26 mouse cellular contexts compared by ENCODE assay signal in genomic region chrX:114895489-114895888, GRCm38 (mm10). TPM values are rescaled to one million over a fixed set of nuclear protein-coding genes. Genes with fewer than 3 reads are reported as not detected.
DNase-seq lines count a peak whose midpoint lies in the region; ATAC-seq and TF ChIP-seq lines count a peak whose summit lies in the region.
"Had no signal": no experiment of that assay in that cellular context is flagged by ENCODE, and none has a peak within 500 bp of the region (broad histone marks: within the 10 kb centered on the region; RNA-seq: fewer than 3 reads in every experiment).

No protein-coding gene starts in this region.

- H3K9ac ChIP-seq in MEL (ENCODE audit: control insufficient read depth, low read depth, low read length, poor library complexity, severe bottlenecking), result no peak overlapping the region
- H3K9ac ChIP-seq in midbrain, postnatal 0 days (replicated peaks; ENCODE audit: low read length, poor library complexity, severe bottlenecking), result no peak overlapping the region
- H3K9ac ChIP-seq in heart, adult 2 months (ENCODE audit: low read depth, low read length), result no peak overlapping the region

- no peak for TF ChIP-seq CTCF in MEL (IDR thresholded peaks at IDR 0.05 in 2 of 3, conservative IDR thresholded peaks at IDR 0.05 in 1 of 3; ENCODE audit: control insufficient read depth in 1 of 3, insufficient read depth in 1 of 3, low read depth in 2 of 3, low read length in 3 of 3, poor library complexity in 1 of 3, severe bottlenecking in 1 of 3)
- TF ChIP-seq CTCF in midbrain, postnatal 0 days (IDR thresholded peaks at IDR 0.05), result no peak
- TF ChIP-seq CTCF in heart, adult 2 months (IDR thresholded peaks at IDR 0.05), result no peak

- no peak for TF ChIP-seq POLR2A in MEL (IDR thresholded peaks at IDR 0.05; ENCODE audit: control insufficient read depth in 1 of 2, insufficient read depth in 1 of 2, low read depth in 1 of 2, low read length in 2 of 2, poor library complexity in 1 of 2)
- no peak for TF ChIP-seq POLR2A in heart, adult 2 months (IDR thresholded peaks at IDR 0.05; ENCODE audit: insufficient read depth, low read depth, low read length)

- TF ChIP-seq RAD21 in MEL (IDR thresholded peaks at IDR 0.05; ENCODE audit: low read depth, low read length), result no peak

- H3K4me2 ChIP-seq in midbrain, postnatal 0 days (ENCODE audit: low read depth, low read length, poor library complexity, severe bottlenecking), result no peak overlapping the region

- intact Hi-C loops in heart, adult 2 months (cut with DNase I), result no loop called here

- H3K27ac ChIP-seq in MEL (ENCODE audit: control insufficient read depth, low read depth, low read length), result no peak overlapping the region
- no peak overlapping the region for H3K27ac ChIP-seq in midbrain, postnatal 0 days (ENCODE audit: low read depth, low read length)
- no peak overlapping the region for H3K27ac ChIP-seq in heart, adult 2 months

- no peak for ATAC-seq in midbrain, postnatal 0 days (ENCODE audit: low FRiP score)
- ATAC-seq: activated CD4-positive, CD25-positive, alpha-beta regulatory T cell, adult 4 months; CD4-positive, CD25-positive, alpha-beta regulatory T cell, adult 4 months; Patski had no signal

- TF ChIP-seq EP300 in MEL (IDR thresholded peaks at IDR 0.05; ENCODE audit: low read depth in 1 of 2, low read length in 2 of 2), result peak in 1 of 2 experiments; percentile 58; a peak in 2 of 4 replicates
- no peak for TF ChIP-seq EP300 in heart, adult 2 months (IDR thresholded peaks at IDR 0.05; ENCODE audit: insufficient read depth, low read depth, low read length)

- H3K9me3 ChIP-seq in MEL (replicated peaks; ENCODE audit: insufficient read depth, low read length), result no peaks in the 10 kb centered on the region
- no peaks in the 10 kb centered on the region for H3K9me3 ChIP-seq in midbrain, postnatal 0 days (ENCODE audit: low read length)
- H3K9me3 ChIP-seq: G1E had no signal

- no peaks in the 10 kb centered on the region for H3K36me3 ChIP-seq in MEL (ENCODE audit: control insufficient read depth in 1 of 2, insufficient read depth in 2 of 2, low read length in 2 of 2)
- no peaks in the 10 kb centered on the region for H3K36me3 ChIP-seq in midbrain, postnatal 0 days (ENCODE audit: insufficient read depth, low read length)
- H3K36me3 ChIP-seq in heart, adult 2 months (ENCODE audit: control insufficient read depth, insufficient read depth, low read length), result no peaks in the 10 kb centered on the region
- H3K36me3 ChIP-seq: G1E had no signal

- no peak overlapping the region for H3K4me3 ChIP-seq in MEL (ENCODE audit: control insufficient read depth in 1 of 2, insufficient read depth in 1 of 2, low read depth in 2 of 2, low read length in 2 of 2)
- no peak overlapping the region for H3K4me3 ChIP-seq in midbrain, postnatal 0 days (ENCODE audit: low read depth, low read length)
- no peak overlapping the region for H3K4me3 ChIP-seq in heart, adult 2 months

- H3K27me3 ChIP-seq in MEL (ENCODE audit: control insufficient read depth in 1 of 2, insufficient read depth in 2 of 2, low read length in 2 of 2), result no peaks in the 10 kb centered on the region
- no peaks in the 10 kb centered on the region for H3K27me3 ChIP-seq in midbrain, postnatal 0 days (ENCODE audit: insufficient read depth, low read length)
- no peaks in the 10 kb centered on the region for H3K27me3 ChIP-seq in heart, adult 2 months (ENCODE audit: control insufficient read depth, insufficient read depth, low read length)
- H3K27me3 ChIP-seq: CH12.LX had no signal

- DNase-seq in 416B (ENCODE audit: low read depth), result peak; percentile 67
- DNase-seq in MEL (ENCODE audit: low read depth, low spot score), result no peak
- DNase-seq in midbrain, postnatal 0 days (ENCODE audit: low spot score), result no peak
- DNase-seq in heart, adult 2 months, result no peak
- DNase-seq: adrenal gland, adult 2 months; adrenal gland, adult 8-10 months; adrenal gland, postnatal 10 days; adrenal gland, postnatal 14 days; adrenal gland, postnatal 25 days; adrenal gland, postnatal 36 days; B cell, adult 2 months; cerebellum, adult 11 months; cerebellum, adult 11-12 months; cerebellum, adult 18-20 months; cerebellum, adult 2 months; cerebellum, adult 8-10 months had no signal

- peaks cover 0 to 3% of the 10 kb centered on the region in 2 experiments; a peak in 2 of 4 replicates for H3K4me1 ChIP-seq in MEL (ENCODE audit: control insufficient read depth in 1 of 2, insufficient read depth in 2 of 2, low read length in 2 of 2)
- H3K4me1 ChIP-seq in midbrain, postnatal 0 days (ENCODE audit: insufficient read depth, low read length), result no peaks in the 10 kb centered on the region
- no peaks in the 10 kb centered on the region for H3K4me1 ChIP-seq in heart, adult 2 months (ENCODE audit: control insufficient read depth, insufficient read depth, low read length)

- no peaks in the 10 kb centered on the region for H3K79me2 ChIP-seq in MEL (ENCODE audit: control insufficient read depth, insufficient read depth, low read length, poor library complexity)
- no peaks in the 10 kb centered on the region for H3K79me2 ChIP-seq in heart, adult 2 months (replicated peaks; ENCODE audit: control insufficient read depth, insufficient read depth, low read length)

TF ChIP-seq in MEL, 35 proteins besides CTCF, POLR2A, EP300 and RAD21:
- peak; percentile 43; the same call in 1 of the 2 replicates for TF ChIP-seq GATA1 (IDR thresholded peaks at IDR 0.05; ENCODE audit: low read depth, low read length)
- no peak for TF ChIP-seq TBP (IDR thresholded peaks at IDR 0.05; ENCODE audit: low read depth, low read length)
- no peak for TF ChIP-seq SMC3 (IDR thresholded peaks at IDR 0.05; ENCODE audit: low read depth, low read length)
- TF ChIP-seq ZNF384 (IDR thresholded peaks at IDR 0.05; ENCODE audit: low read depth, low read length), result peak; percentile 42; the same call in 1 of the 2 replicates
- 0 out of 2 replicates have a peak, but pooled peaks have one; percentile 12 for TF ChIP-seq MAFK (IDR thresholded peaks at IDR 0.05; ENCODE audit: borderline replicate concordance, low read depth, low read length)
- peak; percentile 38; the same call in 1 of the 2 replicates for TF ChIP-seq TCF12 (IDR thresholded peaks at IDR 0.05; ENCODE audit: low read depth, low read length)
TF ChIP-seq in MEL: peak in this region for 4.

RNA-seq across cellular contexts. Expression of gene Ube2dnl1, which starts 9.3 kb away (rescaled TPM):
- total RNA-seq in MEL (2012; rRNA removed), result not detected in 2 replicates
- not detected for polyA plus RNA-seq in MEL (2012; ENCODE audit: insufficient read depth in 1 of 2, insufficient read length in 2 of 2, low read depth in 1 of 2, low replicate concordance in 2 of 2, missing spikeins in 1 of 2)
- total RNA-seq in midbrain, postnatal 0 days (2014; rRNA removed), result not detected in 2 replicates
- polyA plus RNA-seq in midbrain, postnatal 0 days (2015; fragmentation: Nextera tagmentation; extraction: Ambion mirVana), result not detected in 2 replicates
- total RNA-seq in heart, adult 2 months (2021), result not detected
- polyA plus RNA-seq in heart, adult 2 months (2012; rRNA removed), result not detected in 2 replicates
- total RNA-seq: adrenal gland, adult 18-20 months; adrenal gland, adult 2 months; adrenal gland, adult 8-10 months; adrenal gland, postnatal 10 days; adrenal gland, postnatal 14 days; adrenal gland, postnatal 25 days; adrenal gland, postnatal 36 days; adrenal gland, postnatal 4 days; CH12.LX; G1E had no signal
- polyA plus RNA-seq: activated CD4-positive, CD25-positive, alpha-beta regulatory T cell, adult 4 months; adrenal gland, adult 2 months; brain, embryonic 14.5 days; C2C12; CD4-positive, CD25-positive, alpha-beta regulatory T cell, adult 4 months; cerebellum, adult 2 months; G1E; Patski had no signal

RNA-seq across cellular contexts. Expression of gene Ube2dnl2, which starts 11.9 kb away (rescaled TPM):
- total RNA-seq in MEL (2012; rRNA removed), result not detected in 2 replicates
- not detected for polyA plus RNA-seq in MEL (2012; ENCODE audit: insufficient read depth in 1 of 2, insufficient read length in 2 of 2, low read depth in 1 of 2, low replicate concordance in 2 of 2, missing spikeins in 1 of 2)
- not detected in 2 replicates for total RNA-seq in midbrain, postnatal 0 days (2014; rRNA removed)
- polyA plus RNA-seq in midbrain, postnatal 0 days (2015; fragmentation: Nextera tagmentation; extraction: Ambion mirVana), result not detected in 2 replicates
- not detected for total RNA-seq in heart, adult 2 months (2021)
- not detected in 2 replicates for polyA plus RNA-seq in heart, adult 2 months (2012; rRNA removed)
- total RNA-seq: adrenal gland, adult 18-20 months; adrenal gland, adult 2 months; adrenal gland, adult 8-10 months; adrenal gland, postnatal 10 days; adrenal gland, postnatal 14 days; adrenal gland, postnatal 25 days; adrenal gland, postnatal 36 days; adrenal gland, postnatal 4 days; CH12.LX; ES-E14; G1E had no signal
- polyA plus RNA-seq: activated CD4-positive, CD25-positive, alpha-beta regulatory T cell, adult 4 months; adrenal gland, adult 2 months; brain, embryonic 14.5 days; C2C12; CD4-positive, CD25-positive, alpha-beta regulatory T cell, adult 4 months; cerebellum, adult 2 months; G1E; Patski had no signal
